Mouse (Mus musculus) liver, adult 2 months (tissue): ENCODE data around the gene Sema5a. TPM values are rescaled to one million over a fixed set of nuclear protein-coding genes. Genes with fewer than 3 reads are reported as not detected.

Experiments
- DNase-seq: peaks from one replicate; pipeline ENCODE4 v3.0.0-alpha.2; 2011; ENCODE audit warnings: low read depth, low spot score; ENCODE audit errors: extremely low read depth
- H3K27ac ChIP-seq: fragments of 200-500 bp; replicated peaks from 2 replicates; pipeline ENCODE4 v1.5.1; 2012; ENCODE audit warnings: low read depth, mild to moderate bottlenecking, control low read depth, inconsistent platforms, low read length; ENCODE audit not compliant: insufficient read depth
- H3K27me3 ChIP-seq: fragments of 200-500 bp; 2 replicates; pipeline ENCODE4 v1.6.1; 2012; ENCODE audit warnings: mild to moderate bottlenecking, moderate library complexity, low read length, inconsistent platforms; ENCODE audit not compliant: control insufficient read depth, insufficient read depth
- H3K36me3 ChIP-seq: fragments of 200-500 bp; 2 replicates; pipeline ENCODE4 v1.6.1; 2012; ENCODE audit warnings: low read length, inconsistent platforms; ENCODE audit not compliant: control insufficient read depth, insufficient read depth
- H3K4me1 ChIP-seq: fragments of 200-500 bp; 2 replicates; pipeline ENCODE4 v1.6.1; 2011; ENCODE audit warnings: low read length; ENCODE audit not compliant: control insufficient read depth, insufficient read depth
- H3K4me3 ChIP-seq: fragments of 200-500 bp; 2 replicates; pipeline ENCODE4 v1.5.1; 2011; ENCODE audit warnings: low read depth, mild to moderate bottlenecking, control low read depth, low read length, moderate library complexity; ENCODE audit not compliant: insufficient read depth
- H3K79me2 ChIP-seq: fragments of 200-500 bp; 2 replicates; pipeline ENCODE4 v1.6.1; 2012; ENCODE audit warnings: inconsistent platforms, mild to moderate bottlenecking, low read length, moderate library complexity; ENCODE audit not compliant: control insufficient read depth, insufficient read depth
- H3K9ac ChIP-seq: fragments of 200-500 bp; 2 replicates; pipeline ENCODE4 v1.6.1; 2012; ENCODE audit warnings: low read depth, mild to moderate bottlenecking, control low read depth, inconsistent platforms, low read length
- CTCF ChIP-seq: fragments of 200-500 bp; IDR thresholded peaks from 2 replicates; pipeline ENCODE4 v1.5.1; 2011; ENCODE audit warnings: low read depth, low read length, control low read depth
- POLR2A ChIP-seq: fragments of 200-500 bp; IDR thresholded peaks from 2 replicates; pipeline ENCODE4 v1.6.1; 2011; ENCODE audit warnings: low read length, control low read depth; ENCODE audit not compliant: insufficient read depth; ENCODE audit errors: extremely low read depth
- WGBS: fragments of 180-500 bp; shearing (Covaris S2); methylation state at CpG from one replicate; pipeline ENCODE4 v1.1.7; 2018; 5-methylcytosine and 5-hydroxymethylcytosine counted together
- polyA plus RNA-seq: library from polyadenylated mRNA; depleted of rRNA; stranded (reverse); fragments of >200 nt; gene quantifications from 2 replicates; pipeline ENCODE4 v1.2.3, GENCODE M21; 2012
- total RNA-seq: library from RNA; depleted of rRNA; stranded (reverse); fragments of >200 nt; gene quantifications from 2 replicates; pipeline ENCODE4 v1.2.3, GENCODE M21; 2014

Sema5a gene
- total and polyA plus RNA-seq, 2 experiments: 0.22 to 0.46 TPM

DNA sequence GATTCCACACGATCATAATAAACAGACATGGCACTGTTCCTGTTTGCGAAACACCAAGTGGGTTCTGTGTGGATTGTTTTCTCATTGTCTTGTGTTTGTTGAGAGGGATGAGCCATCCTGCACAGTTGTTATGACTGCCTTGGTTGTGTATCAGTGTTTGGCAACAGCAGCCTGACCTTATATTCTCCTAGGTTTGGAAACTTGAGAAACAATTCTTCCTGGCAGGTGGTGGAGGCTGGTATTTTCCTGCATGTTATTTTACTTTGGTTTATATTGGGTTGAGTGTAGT, 292.8 kb downstream of the Sema5a start:
- no peak overlapping the region for H3K9ac ChIP-seq
- no peak overlapping the region for H3K4me3 ChIP-seq
- WGBS: 60% methylated on average over 2 of the region's 2 CpGs
- H3K4me1 ChIP-seq: no peaks in the 10 kb centered on the region
- no peak for DNase-seq
- no peaks in the 10 kb centered on the region for H3K36me3 ChIP-seq
- TF ChIP-seq CTCF (no peak), POLR2A (no peak)
- no peaks in the 10 kb centered on the region for H3K27me3 ChIP-seq
- H3K79me2 ChIP-seq: no peaks in the 10 kb centered on the region
- no peak overlapping the region for H3K27ac ChIP-seq

DNA sequence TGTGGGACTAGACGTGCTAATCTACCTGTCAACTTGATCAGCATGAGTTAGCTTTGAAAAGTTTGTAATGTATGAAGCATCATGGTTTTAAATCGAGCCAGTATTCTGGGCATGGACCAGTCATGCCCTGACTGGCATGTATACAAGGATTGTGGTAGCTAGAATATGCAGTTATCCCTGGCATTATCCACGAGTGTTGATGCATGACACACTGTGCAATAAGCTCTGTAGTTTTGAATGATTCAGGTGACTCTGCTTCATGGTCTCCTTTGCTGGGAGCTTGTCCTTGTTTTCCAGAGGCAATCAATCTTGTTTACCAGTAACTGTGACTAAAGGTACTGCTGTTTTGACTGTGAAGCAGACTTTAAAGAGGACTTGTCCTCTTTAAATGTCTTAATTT, 293.5 kb downstream of the Sema5a start:
- no peak for DNase-seq
- H3K9ac ChIP-seq: no peak overlapping the region
- H3K27ac ChIP-seq: no peak overlapping the region
- H3K36me3 ChIP-seq: no peaks in the 10 kb centered on the region
- H3K4me1 ChIP-seq: no peaks in the 10 kb centered on the region
- no peak overlapping the region for H3K4me3 ChIP-seq
- no peaks in the 10 kb centered on the region for H3K79me2 ChIP-seq
- no peaks in the 10 kb centered on the region for H3K27me3 ChIP-seq
- WGBS: 72% methylated on average over 3 of the region's 3 CpGs
- TF ChIP-seq POLR2A (no peak), CTCF (no peak)

DNA sequence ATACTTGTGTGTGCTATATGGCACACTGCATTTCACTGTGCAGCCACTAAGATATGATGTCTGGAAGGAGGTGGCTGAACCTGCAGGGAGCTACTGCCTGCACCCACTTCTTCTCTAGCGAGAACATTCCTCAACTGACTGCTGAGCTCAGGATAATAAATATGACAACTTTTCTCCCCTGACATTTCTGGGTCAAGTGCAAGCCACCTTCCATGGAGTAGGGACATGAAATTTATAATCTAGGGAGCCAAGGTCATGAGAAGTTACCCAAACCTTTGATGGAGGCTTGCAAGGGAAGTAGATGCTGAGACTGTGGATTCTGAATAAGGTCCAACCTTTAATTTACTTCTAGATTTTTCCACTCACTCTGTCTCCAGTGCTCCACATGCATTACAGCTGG, 298.1 kb downstream of the Sema5a start:
- H3K9ac ChIP-seq: no peak overlapping the region
- DNase-seq: no peak
- 70% methylated on average over 1 of the region's 1 CpGs for WGBS

DNA sequence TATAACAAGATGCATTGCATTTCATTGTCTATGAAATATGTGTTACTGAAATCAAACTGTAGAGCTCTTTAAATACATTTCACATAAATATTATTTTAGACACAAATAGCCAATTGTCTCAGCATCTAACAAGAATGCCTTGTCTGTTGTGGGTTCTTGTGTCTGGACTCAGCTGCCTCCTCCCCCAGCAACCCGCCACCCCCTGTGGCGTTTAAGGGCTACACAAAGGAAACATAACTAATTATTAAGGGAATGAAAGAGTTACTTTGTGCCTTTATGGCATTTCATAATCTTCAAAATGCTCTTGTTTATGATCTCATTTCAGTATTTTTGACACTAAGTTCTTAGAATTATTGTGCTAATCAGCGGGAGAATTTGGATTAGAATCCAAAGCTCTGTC, 298.6 kb downstream of the Sema5a start:
- Histone ChIP-seq H3K36me3 (no peaks in the 10 kb centered on the region), H3K4me1 (no peaks in the 10 kb centered on the region), H3K79me2 (no peaks in the 10 kb centered on the region), H3K9ac (no peak overlapping the region), H3K27me3 (no peaks in the 10 kb centered on the region), H3K27ac (no peak overlapping the region), H3K4me3 (no peak overlapping the region)
- DNase-seq: no peak
- TF ChIP-seq POLR2A: no peak
- TF ChIP-seq CTCF: no peak
- WGBS: 89% methylated on average over 3 of the region's 3 CpGs

More for the DNA sequence above, 298.1 kb downstream of the Sema5a start:
- H3K27ac ChIP-seq: no peak overlapping the region
- H3K4me1 ChIP-seq: no peaks in the 10 kb centered on the region
- no peaks in the 10 kb centered on the region for H3K27me3 ChIP-seq
- no peak overlapping the region for H3K4me3 ChIP-seq
- TF ChIP-seq CTCF: no peak
- TF ChIP-seq POLR2A: no peak
- no peaks in the 10 kb centered on the region for H3K79me2 ChIP-seq
- no peaks in the 10 kb centered on the region for H3K36me3 ChIP-seq

DNA sequence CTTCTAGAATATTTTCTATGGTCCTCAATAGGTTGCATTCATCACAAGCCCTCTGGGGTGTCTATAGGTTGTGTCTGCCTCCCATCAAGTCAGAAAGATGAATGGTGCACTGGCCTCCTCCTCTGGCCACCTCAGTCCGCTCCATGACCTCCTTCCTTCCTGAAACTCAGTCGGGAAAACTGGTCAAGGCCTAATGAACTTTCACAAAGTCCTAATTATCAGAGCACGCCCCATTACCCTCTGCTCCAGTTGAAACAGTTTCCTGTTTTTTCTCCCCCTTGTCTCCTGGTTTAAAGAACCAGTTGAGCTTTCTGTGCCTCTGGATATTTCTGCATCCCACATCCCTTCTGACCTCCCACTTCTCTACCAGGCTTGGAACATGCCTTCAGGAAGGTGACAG, 300.8 kb downstream of the Sema5a start:
- Histone ChIP-seq H3K27ac (no peak overlapping the region), H3K36me3 (no peaks in the 10 kb centered on the region), H3K79me2 (no peaks in the 10 kb centered on the region), H3K27me3 (no peaks in the 10 kb centered on the region), H3K4me1 (no peaks in the 10 kb centered on the region), H3K4me3 (no peak overlapping the region), H3K9ac (no peak overlapping the region)
- no peak for DNase-seq
- 70% methylated on average over 3 of the region's 3 CpGs for WGBS
- TF ChIP-seq CTCF: no peak
- no peak for TF ChIP-seq POLR2A

DNA sequence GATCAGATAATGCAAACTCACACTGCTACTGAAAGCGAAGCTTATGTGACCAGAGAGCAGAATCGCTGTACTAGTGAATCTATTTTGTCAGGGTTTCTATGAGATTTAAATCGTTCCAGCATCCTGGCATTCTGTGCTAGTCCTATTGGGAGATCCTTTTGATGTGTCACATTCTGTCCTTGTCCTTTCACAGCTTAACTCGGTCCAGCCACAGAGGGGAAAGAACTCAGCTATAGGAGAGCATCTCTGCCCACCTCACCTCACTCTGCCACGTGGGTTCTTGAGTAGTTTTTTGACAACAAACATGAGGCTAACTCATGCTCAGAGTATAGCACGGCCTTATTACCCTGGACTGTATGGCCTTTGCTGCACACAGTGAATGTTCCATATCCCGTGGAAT, 302.1 kb downstream of the Sema5a start:
- TF ChIP-seq POLR2A: no peak
- TF ChIP-seq CTCF: no peak
- H3K27me3 ChIP-seq: no peaks in the 10 kb centered on the region
- no peak overlapping the region for H3K27ac ChIP-seq
- no peaks in the 10 kb centered on the region for H3K79me2 ChIP-seq
- H3K4me1 ChIP-seq: no peaks in the 10 kb centered on the region
- H3K9ac ChIP-seq: no peak overlapping the region
- H3K36me3 ChIP-seq: no peaks in the 10 kb centered on the region
- H3K4me3 ChIP-seq: no peak overlapping the region
- 83% methylated on average over 7 of the region's 7 CpGs for WGBS
- DNase-seq: no peak

DNA sequence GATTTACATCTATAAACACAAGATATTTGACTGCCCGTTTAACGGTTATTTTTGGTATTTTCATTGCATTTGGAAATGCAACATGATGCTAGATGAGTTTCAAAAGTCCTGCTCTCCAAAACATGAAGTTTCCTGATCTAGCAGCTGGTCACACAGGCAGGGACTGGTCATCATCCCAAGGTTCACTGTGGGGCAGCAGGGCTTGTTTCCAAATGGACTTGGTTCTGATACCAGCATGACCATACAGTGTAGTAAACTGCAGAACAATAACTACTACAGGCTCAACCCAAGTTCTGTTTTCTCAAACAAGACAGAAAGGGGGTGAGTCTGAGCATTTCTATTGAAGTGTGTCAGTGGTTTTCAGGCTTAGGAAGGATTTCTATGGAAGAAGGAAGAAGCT, 314.3 kb downstream of the Sema5a start:
- H3K4me3 ChIP-seq: no peak overlapping the region
- WGBS: 86% methylated on average over 2 of the region's 2 CpGs
- H3K9ac ChIP-seq: no peak overlapping the region
- no peaks in the 10 kb centered on the region for H3K36me3 ChIP-seq
- no peaks in the 10 kb centered on the region for H3K79me2 ChIP-seq
- no peak for TF ChIP-seq POLR2A
- TF ChIP-seq CTCF: no peak
- no peak for DNase-seq
- H3K27ac ChIP-seq: no peak overlapping the region
- no peaks in the 10 kb centered on the region for H3K4me1 ChIP-seq
- no peaks in the 10 kb centered on the region for H3K27me3 ChIP-seq
